In the genomic region with DNA sequence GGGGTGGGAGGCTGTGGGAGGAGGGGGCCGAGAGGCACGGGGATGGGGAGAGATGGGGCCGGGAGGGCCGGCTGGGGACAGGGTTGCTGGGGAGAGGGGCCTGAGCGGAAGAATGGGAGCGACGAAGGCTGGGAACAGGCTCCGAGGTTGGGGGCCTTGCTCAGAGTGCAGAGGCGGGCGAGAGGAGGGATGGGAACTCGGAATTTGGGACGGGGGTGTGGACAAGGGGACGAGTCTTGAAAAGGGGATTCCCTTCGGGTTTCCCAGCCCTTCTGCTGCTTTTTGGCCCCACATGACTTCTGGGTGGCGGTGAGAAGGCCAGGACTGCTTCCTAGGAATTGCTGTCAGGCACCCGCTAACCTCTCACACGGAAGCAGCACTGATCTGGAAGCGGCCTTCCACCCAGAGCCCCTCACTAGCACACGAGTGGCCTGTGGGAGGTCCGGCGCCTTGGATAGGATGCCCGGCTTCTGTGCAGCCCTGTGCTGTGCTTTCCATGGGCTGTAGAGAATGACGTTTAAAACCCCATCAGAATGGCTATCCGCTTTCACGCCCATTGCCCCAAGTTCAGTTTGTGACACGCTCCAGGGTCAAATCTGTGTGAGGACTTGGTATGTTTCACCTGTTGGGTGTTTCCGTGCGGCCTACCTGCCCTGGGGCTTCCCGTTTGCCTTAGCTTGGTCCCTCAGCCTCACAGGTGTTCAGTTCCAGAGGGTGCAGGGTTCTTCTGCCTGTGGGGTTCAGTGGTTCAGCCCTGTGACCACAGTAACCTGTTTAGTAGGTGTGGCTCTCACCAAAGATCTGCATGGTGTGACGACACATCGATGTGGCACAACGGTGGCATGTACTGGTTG, we compare ENCODE assay signal across 8 mouse cellular contexts. TPM values are rescaled to one million over a fixed set of nuclear protein-coding genes. Genes with fewer than 3 reads are reported as not detected.
DNase-seq lines count a peak whose midpoint lies in the region; ATAC-seq and TF ChIP-seq lines count a peak whose summit lies in the region.

No protein-coding gene starts in this region.

- no peaks in the 10 kb centered on the region for H3K9me3 ChIP-seq in MEL (replicated peaks; ENCODE audit: insufficient read depth, low read length)
- no peaks in the 10 kb centered on the region for H3K9me3 ChIP-seq in forebrain, embryonic 12.5 days
- H3K9me3 ChIP-seq in limb, embryonic 15.5 days = no peaks in the 10 kb centered on the region
- H3K9me3 ChIP-seq in stomach, embryonic 14.5 days (ENCODE audit: control insufficient read depth, low read depth, low read length) = no peaks in the 10 kb centered on the region

- ATAC-seq in forebrain, embryonic 12.5 days (ENCODE audit: low FRiP score) = no peak
- ATAC-seq in limb, embryonic 15.5 days (ENCODE audit: insufficient number of reproducible peaks, low FRiP score, low TSS enrichment, low read depth) = no peak
- no peak for ATAC-seq in stomach, embryonic 14.5 days (ENCODE audit: insufficient number of reproducible peaks, insufficient read depth, low FRiP score, low read depth)
- no peak for ATAC-seq in inflammation-experienced regulatory T-cells, adult 6 months

- no peaks in the 10 kb centered on the region for H3K36me3 ChIP-seq in kidney, adult 2 months (ENCODE audit: control insufficient read depth, insufficient read depth, low read length)
- H3K36me3 ChIP-seq in MEL (ENCODE audit: control insufficient read depth in 1 of 2, insufficient read depth in 2 of 2, low read length in 2 of 2) = peaks cover 0 to 10% of the 10 kb centered on the region in 2 experiments; a peak in 2 of 4 replicates
- H3K36me3 ChIP-seq in forebrain, embryonic 12.5 days (replicated peaks) = peaks cover 20% of the 10 kb centered on the region
- H3K36me3 ChIP-seq in limb, embryonic 15.5 days = peaks cover 28% of the 10 kb centered on the region
- peaks cover 14% of the 10 kb centered on the region for H3K36me3 ChIP-seq in stomach, embryonic 14.5 days (ENCODE audit: control insufficient read depth, insufficient read depth, low read length)

- TF ChIP-seq EP300 in MEL (IDR thresholded peaks at IDR 0.05; ENCODE audit: low read depth in 1 of 2, low read length in 2 of 2) = no peak

- H3K4me1 ChIP-seq in kidney, adult 2 months (ENCODE audit: control insufficient read depth, insufficient read depth, low read length) = peaks cover 32% of the 10 kb centered on the region
- H3K4me1 ChIP-seq in MEL (ENCODE audit: control insufficient read depth in 1 of 2, insufficient read depth in 2 of 2, low read length in 2 of 2) = peaks cover 6 to 26% of the 10 kb centered on the region in 2 experiments; a peak in 3 of 4 replicates
- peaks cover 42% of the 10 kb centered on the region for H3K4me1 ChIP-seq in forebrain, embryonic 12.5 days
- peaks cover 53% of the 10 kb centered on the region for H3K4me1 ChIP-seq in limb, embryonic 15.5 days
- peaks cover 27% of the 10 kb centered on the region for H3K4me1 ChIP-seq in stomach, embryonic 14.5 days (ENCODE audit: control insufficient read depth, insufficient read depth, low read length)

- peak overlapping the region; percentile 92 for H3K9ac ChIP-seq in MEL (ENCODE audit: control insufficient read depth, low read depth, low read length, poor library complexity, severe bottlenecking)
- H3K9ac ChIP-seq in forebrain, embryonic 12.5 days = peak overlapping the region; percentile 99
- H3K9ac ChIP-seq in limb, embryonic 15.5 days = peak overlapping the region; percentile 86
- H3K9ac ChIP-seq in stomach, embryonic 14.5 days (replicated peaks; ENCODE audit: low read depth, low read length) = peak overlapping the region; percentile 96

- TF ChIP-seq POLR2A in kidney, adult 2 months (IDR thresholded peaks at IDR 0.05; ENCODE audit: low read depth, low read length) = no peak
- no peak for TF ChIP-seq POLR2A in MEL (IDR thresholded peaks at IDR 0.05; ENCODE audit: control insufficient read depth in 1 of 2, insufficient read depth in 1 of 2, low read depth in 1 of 2, low read length in 2 of 2, poor library complexity in 1 of 2)

- TF ChIP-seq RAD21 in MEL (IDR thresholded peaks at IDR 0.05; ENCODE audit: low read depth, low read length) = no peak

- peak overlapping the region; percentile 96 for H3K4me2 ChIP-seq in forebrain, embryonic 12.5 days
- peak overlapping the region; percentile 83 for H3K4me2 ChIP-seq in limb, embryonic 15.5 days
- peak overlapping the region; percentile 95 for H3K4me2 ChIP-seq in stomach, embryonic 14.5 days (replicated peaks; ENCODE audit: low read depth, low read length)

- no peaks in the 10 kb centered on the region for H3K27me3 ChIP-seq in kidney, adult 2 months (replicated peaks; ENCODE audit: control insufficient read depth, insufficient read depth, low read length)
- no peaks in the 10 kb centered on the region for H3K27me3 ChIP-seq in MEL (ENCODE audit: control insufficient read depth in 1 of 2, insufficient read depth in 2 of 2, low read length in 2 of 2)
- H3K27me3 ChIP-seq in forebrain, embryonic 12.5 days = no peaks in the 10 kb centered on the region
- H3K27me3 ChIP-seq in limb, embryonic 15.5 days = no peaks in the 10 kb centered on the region
- H3K27me3 ChIP-seq in stomach, embryonic 14.5 days (ENCODE audit: control insufficient read depth, insufficient read depth, low read length) = no peaks in the 10 kb centered on the region

- H3K4me3 ChIP-seq in kidney, adult 2 months (ENCODE audit: insufficient read depth, low read depth, low read length) = peak overlapping the region; percentile 67
- peak overlapping the region; percentile 95 to 99 for H3K4me3 ChIP-seq in MEL (ENCODE audit: control insufficient read depth in 1 of 2, insufficient read depth in 1 of 2, low read depth in 2 of 2, low read length in 2 of 2)
- H3K4me3 ChIP-seq in forebrain, embryonic 12.5 days (replicated peaks) = peak overlapping the region; percentile 97
- peak overlapping the region; percentile 84 for H3K4me3 ChIP-seq in limb, embryonic 15.5 days
- peak overlapping the region; percentile 73 for H3K4me3 ChIP-seq in stomach, embryonic 14.5 days (ENCODE audit: low read depth, low read length)

- peaks cover 53% of the 10 kb centered on the region for H3K79me2 ChIP-seq in MEL (ENCODE audit: control insufficient read depth, insufficient read depth, low read length, poor library complexity)

- peak; percentile 22 for DNase-seq in kidney, adult 2 months
- no peak for DNase-seq in kidney, adult 18-20 months
- no peak for DNase-seq in MEL (ENCODE audit: low read depth, low spot score)
- DNase-seq in frontal cortex, postnatal 10 days (ENCODE audit: low spot score in 2 of 2) = no peak

- WGBS in kidney, adult 2 months = 6% methylated on average over 32 of the region's 32 CpGs
- WGBS in forebrain, embryonic 12.5 days = 18% methylated on average over 31 of the region's 32 CpGs
- WGBS in limb, embryonic 15.5 days = 13% methylated on average over 32 of the region's 32 CpGs
- WGBS in stomach, embryonic 14.5 days = 10% methylated on average over 32 of the region's 32 CpGs

- TF ChIP-seq CTCF in kidney, adult 2 months (conservative IDR thresholded peaks at IDR 0.05; ENCODE audit: insufficient read depth, insufficient read length, low read depth, low read length) = no peak
- no peak for TF ChIP-seq CTCF in MEL (IDR thresholded peaks at IDR 0.05 in 2 of 3, conservative IDR thresholded peaks at IDR 0.05 in 1 of 3; ENCODE audit: control insufficient read depth in 1 of 3, insufficient read depth in 1 of 3, low read depth in 2 of 3, low read length in 3 of 3, poor library complexity in 1 of 3, severe bottlenecking in 1 of 3)

- H3K27ac ChIP-seq in kidney, adult 2 months (ENCODE audit: insufficient read depth, low read depth, low read length) = no peak overlapping the region
- peak overlapping the region; percentile 39 for H3K27ac ChIP-seq in MEL (ENCODE audit: control insufficient read depth, low read depth, low read length)
- H3K27ac ChIP-seq in forebrain, embryonic 12.5 days = peak overlapping the region; percentile 92
- H3K27ac ChIP-seq in limb, embryonic 15.5 days = peak overlapping the region; percentile 89
- H3K27ac ChIP-seq in stomach, embryonic 14.5 days (ENCODE audit: low read length) = peak overlapping the region; percentile 93; the same call in 1 of the 2 replicates

RNA-seq across cellular contexts. Expression of gene Agpat1, which starts 2.4 kb away (rescaled TPM):
- 245 and 294 TPM in 2 replicates for polyA plus RNA-seq in kidney, adult 2 months (2012; rRNA removed)
- total RNA-seq in MEL (2012; rRNA removed) = 81.5 and 85.2 TPM in 2 replicates
- 100 to 1,000 TPM in 1 of 2 experiments, not detected in 1; 153 TPM for polyA plus RNA-seq in MEL (2012; ENCODE audit: insufficient read depth in 1 of 2, insufficient read length in 2 of 2, low read depth in 1 of 2, low replicate concordance in 2 of 2, missing spikeins in 1 of 2)
- polyA plus RNA-seq in forebrain, embryonic 12.5 days (2016; fragmentation: Nextera tagmentation; extraction: Ambion mirVana) = 70.5 and 73.9 TPM in 2 replicates
- 45.8 and 50.6 TPM in 2 replicates for polyA plus RNA-seq in limb, embryonic 15.5 days (2015; fragmentation: Nextera tagmentation; extraction: Ambion mirVana)
- 53.1 and 53.9 TPM in 2 replicates for polyA plus RNA-seq in stomach, embryonic 14.5 days (2014; fragmentation: Nextera tagmentation; extraction: Ambion mirVana)
- polyA plus RNA-seq in inflammation-experienced regulatory T-cells, adult 6 months (2017; shearing (Covaris generic)) = 10 to 100 TPM; 14.5 to 20.8 (median 19.4) TPM

RNA-seq across cellular contexts. Expression of gene Rnf5, which starts 2.9 kb away (rescaled TPM):
- 208 and 256 TPM in 2 replicates for polyA plus RNA-seq in kidney, adult 2 months (2012; rRNA removed)
- 23.5 and 24.8 TPM in 2 replicates for total RNA-seq in MEL (2012; rRNA removed)
- 10 to 100 TPM in 1 of 2 experiments, not detected in 1; 85.1 TPM for polyA plus RNA-seq in MEL (2012; ENCODE audit: insufficient read depth in 1 of 2, insufficient read length in 2 of 2, low read depth in 1 of 2, low replicate concordance in 2 of 2, missing spikeins in 1 of 2)
- polyA plus RNA-seq in forebrain, embryonic 12.5 days (2016; fragmentation: Nextera tagmentation; extraction: Ambion mirVana) = 241 and 247 TPM in 2 replicates
- 107 and 111 TPM in 2 replicates for polyA plus RNA-seq in limb, embryonic 15.5 days (2015; fragmentation: Nextera tagmentation; extraction: Ambion mirVana)
- polyA plus RNA-seq in stomach, embryonic 14.5 days (2014; fragmentation: Nextera tagmentation; extraction: Ambion mirVana) = 104 and 105 TPM in 2 replicates
- 10 to 100 TPM; 41.2 to 71.2 (median 59.5) TPM for polyA plus RNA-seq in inflammation-experienced regulatory T-cells, adult 6 months (2017; shearing (Covaris generic))

RNA-seq across cellular contexts. Expression of gene Ager, which starts 8.8 kb away (rescaled TPM):
- 2.1 TPM in 2 replicates for polyA plus RNA-seq in kidney, adult 2 months (2012; rRNA removed)
- total RNA-seq in MEL (2012; rRNA removed) = 0.27 and 0.62 TPM in 2 replicates
- polyA plus RNA-seq in MEL (2012; ENCODE audit: insufficient read depth in 1 of 2, insufficient read length in 2 of 2, low read depth in 1 of 2, low replicate concordance in 2 of 2, missing spikeins in 1 of 2) = 1 to 10 TPM in 1 of 2 experiments, not detected in 1; 3.7 TPM
- 2.6 and 2.9 TPM in 2 replicates for polyA plus RNA-seq in forebrain, embryonic 12.5 days (2016; fragmentation: Nextera tagmentation; extraction: Ambion mirVana)
- polyA plus RNA-seq in limb, embryonic 15.5 days (2015; fragmentation: Nextera tagmentation; extraction: Ambion mirVana) = 2.0 and 2.5 TPM in 2 replicates
- 3.7 and 3.8 TPM in 2 replicates for polyA plus RNA-seq in stomach, embryonic 14.5 days (2014; fragmentation: Nextera tagmentation; extraction: Ambion mirVana)
- polyA plus RNA-seq in inflammation-experienced regulatory T-cells, adult 6 months (2017; shearing (Covaris generic)) = 1 to 10 TPM in 2 of 3 experiments, under 1 TPM in 1; 0.58 to 3.7 (median 2.3) TPM

RNA-seq across cellular contexts. Expression of gene Egfl8, which starts 9.4 kb away (rescaled TPM):
- polyA plus RNA-seq in kidney, adult 2 months (2012; rRNA removed) = 5.1 and 5.3 TPM in 2 replicates
- total RNA-seq in MEL (2012; rRNA removed) = 0.56 and 0.89 TPM in 2 replicates
- 1 to 10 TPM in 1 of 2 experiments, not detected in 1; 1.6 TPM for polyA plus RNA-seq in MEL (2012; ENCODE audit: insufficient read depth in 1 of 2, insufficient read length in 2 of 2, low read depth in 1 of 2, low replicate concordance in 2 of 2, missing spikeins in 1 of 2)
- polyA plus RNA-seq in forebrain, embryonic 12.5 days (2016; fragmentation: Nextera tagmentation; extraction: Ambion mirVana) = 3.2 and 4.6 TPM in 2 replicates
- 8.3 and 13.4 TPM in 2 replicates for polyA plus RNA-seq in limb, embryonic 15.5 days (2015; fragmentation: Nextera tagmentation; extraction: Ambion mirVana)
- 3.8 and 4.2 TPM in 2 replicates for polyA plus RNA-seq in stomach, embryonic 14.5 days (2014; fragmentation: Nextera tagmentation; extraction: Ambion mirVana)
- 1 to 10 TPM; 1.1 to 2.1 (median 1.2) TPM for polyA plus RNA-seq in inflammation-experienced regulatory T-cells, adult 6 months (2017; shearing (Covaris generic))

RNA-seq across cellular contexts. Expression of gene Pbx2, which starts 15.3 kb away (rescaled TPM):
- polyA plus RNA-seq in kidney, adult 2 months (2012; rRNA removed) = 51.3 and 56.2 TPM in 2 replicates
- total RNA-seq in MEL (2012; rRNA removed) = 40.3 and 42.4 TPM in 2 replicates
- 10 to 100 TPM in 1 of 2 experiments, not detected in 1; 76.7 TPM for polyA plus RNA-seq in MEL (2012; ENCODE audit: insufficient read depth in 1 of 2, insufficient read length in 2 of 2, low read depth in 1 of 2, low replicate concordance in 2 of 2, missing spikeins in 1 of 2)
- 16.6 and 17.8 TPM in 2 replicates for polyA plus RNA-seq in forebrain, embryonic 12.5 days (2016; fragmentation: Nextera tagmentation; extraction: Ambion mirVana)
- polyA plus RNA-seq in limb, embryonic 15.5 days (2015; fragmentation: Nextera tagmentation; extraction: Ambion mirVana) = 9.6 and 9.8 TPM in 2 replicates
- polyA plus RNA-seq in stomach, embryonic 14.5 days (2014; fragmentation: Nextera tagmentation; extraction: Ambion mirVana) = 13.1 and 15.5 TPM in 2 replicates
- polyA plus RNA-seq in inflammation-experienced regulatory T-cells, adult 6 months (2017; shearing (Covaris generic)) = 10 to 100 TPM in 1 of 3 experiments, 1 to 10 TPM in 2; 4.1 to 11.8 (median 8.8) TPM
